Mouse (Mus musculus): ENCODE results near the gene Sema5a. TPM values are rescaled to one million over a fixed set of nuclear protein-coding genes. Genes with fewer than 3 reads are reported as not detected.

Sema5a gene
- total and polyA plus RNA-seq, 3 experiments = 0.17 to 0.27 (median 0.17) TPM

GRCm38 (mm10) chr15:32623037-32623739, 378.6 kb downstream of the Sema5a start:
- TF ChIP-seq SIN3A (IDR thresholded peaks at IDR 0.05; ENCODE audit: low read length) (no peak), ZMIZ1 (IDR thresholded peaks at IDR 0.05; ENCODE audit: low read depth, low read length) (no peak), PAX5 (IDR thresholded peaks at IDR 0.05; ENCODE audit: low read length) (no peak), MAX (IDR thresholded peaks at IDR 0.05; ENCODE audit: low read length) (no peak), ZKSCAN1 (IDR thresholded peaks at IDR 0.05; ENCODE audit: borderline replicate concordance, low read depth, low read length) (no peak), UBTF (IDR thresholded peaks at IDR 0.05; ENCODE audit: low read depth, low read length) (no peak), ETS1 (conservative IDR thresholded peaks at IDR 0.05; ENCODE audit: low read depth, low read length) (no peak), CTCF (conservative IDR thresholded peaks at IDR 0.05 in 1 of 2, IDR thresholded peaks at IDR 0.05 in 1 of 2; ENCODE audit: low read depth in 2 of 2, low read length in 2 of 2) (no peak), MXI1 (IDR thresholded peaks at IDR 0.05; ENCODE audit: low read depth, low read length) (no peak), TBP (conservative IDR thresholded peaks at IDR 0.05; ENCODE audit: low read depth, low read length) (no peak), POLR2AphosphoS2 (IDR thresholded peaks at IDR 0.05; ENCODE audit: low read depth, low read length) (no peak), MYC (IDR thresholded peaks at IDR 0.05; ENCODE audit: low read depth, low read length) (no peak), USF1 (IDR thresholded peaks at IDR 0.05; ENCODE audit: low read depth, low read length) (no peak), CHD2 (IDR thresholded peaks at IDR 0.05; ENCODE audit: low read length) (no peak), RAD21 (IDR thresholded peaks at IDR 0.05; ENCODE audit: low read depth, low read length) (no peak), CHD1 (IDR thresholded peaks at IDR 0.05; ENCODE audit: low read depth, low read length) (no peak), RCOR1 (conservative IDR thresholded peaks at IDR 0.05; ENCODE audit: low read depth, low read length) (no peak), ZNF384 (IDR thresholded peaks at IDR 0.05; ENCODE audit: low read depth, low read length) (no peak), NRF1 (IDR thresholded peaks at IDR 0.05; ENCODE audit: low read depth, low read length) (no peak)
- Histone ChIP-seq H3K27ac (ENCODE audit: insufficient read depth, low read depth) (no peak overlapping the region), H3K4me3 (replicated peaks in 1 of 3; ENCODE audit: low read depth in 2 of 3, low read length in 2 of 3, poor library complexity in 1 of 3) (no peak overlapping the region), H3K4me2 (ENCODE audit: insufficient read depth, low read depth, poor library complexity, severe bottlenecking) (no peak overlapping the region), H3K79me2 (replicated peaks; ENCODE audit: control insufficient read depth, extremely low read depth, insufficient read depth, poor library complexity, severe bottlenecking) (no peaks in the 10 kb centered on the region), H3K4me1 (ENCODE audit: control insufficient read depth in 1 of 2, insufficient read depth in 2 of 2) (peaks cover 0 to 12% of the 10 kb centered on the region in 2 experiments; a peak in 2 of 4 replicates), H3K9ac (ENCODE audit: insufficient read depth, low read depth) (no peak overlapping the region), H3K27me3 (replicated peaks) (no peaks in the 10 kb centered on the region), H3K36me3 (replicated peaks in 1 of 2; ENCODE audit: control insufficient read depth in 1 of 2, insufficient read depth in 1 of 2, low read length in 1 of 2) (no peaks in the 10 kb centered on the region), H3K9me3 (replicated peaks; ENCODE audit: low read length) (no peaks in the 10 kb centered on the region)
- no peak for DNase-seq (ENCODE audit: extremely low read depth)
- in situ Hi-C loops (cut with MboI; ENCODE audit: low pct_ligation_motif_present, low pct_unique_long_range_greater_than_20kb, low sequenced_read_pairs) (no loop called here), dilution Hi-C loops (cut with MboI; ENCODE audit: extremely low pct_ligation_motif_present, extremely low pct_unique_long_range_greater_than_20kb, low sequenced_read_pairs) (no loop called here)

- DNase-seq (ENCODE audit: extremely low read depth) = no peak
- Histone ChIP-seq H3K36me3 (replicated peaks in 1 of 2; ENCODE audit: control insufficient read depth in 1 of 2, insufficient read depth in 1 of 2, low read length in 1 of 2) (no peaks in the 10 kb centered on the region), H3K9me3 (replicated peaks; ENCODE audit: low read length) (no peaks in the 10 kb centered on the region), H3K4me2 (ENCODE audit: insufficient read depth, low read depth, poor library complexity, severe bottlenecking) (no peak overlapping the region), H3K27me3 (replicated peaks) (no peaks in the 10 kb centered on the region), H3K4me3 (replicated peaks in 1 of 3; ENCODE audit: low read depth in 2 of 3, low read length in 2 of 3, poor library complexity in 1 of 3) (no peak overlapping the region), H3K9ac (ENCODE audit: insufficient read depth, low read depth) (no peak overlapping the region), H3K4me1 (ENCODE audit: control insufficient read depth in 1 of 2, insufficient read depth in 2 of 2) (peaks cover 0 to 12% of the 10 kb centered on the region in 2 experiments; a peak in 2 of 4 replicates), H3K79me2 (replicated peaks; ENCODE audit: control insufficient read depth, extremely low read depth, insufficient read depth, poor library complexity, severe bottlenecking) (no peaks in the 10 kb centered on the region), H3K27ac (ENCODE audit: insufficient read depth, low read depth) (no peak overlapping the region)
- dilution Hi-C loops (cut with MboI; ENCODE audit: extremely low pct_ligation_motif_present, extremely low pct_unique_long_range_greater_than_20kb, low sequenced_read_pairs) (no loop called here), in situ Hi-C loops (cut with MboI; ENCODE audit: low pct_ligation_motif_present, low pct_unique_long_range_greater_than_20kb, low sequenced_read_pairs) (no loop called here)
- TF ChIP-seq ZNF384 (IDR thresholded peaks at IDR 0.05; ENCODE audit: low read depth, low read length) = no peak
- no peak for TF ChIP-seq E2F4 (IDR thresholded peaks at IDR 0.05; ENCODE audit: insufficient replicate concordance, low read depth, low read length)
These were observed 379.5 kb downstream of the Sema5a start for GRCm38 (mm10) chr15:32624106-32624505.

Data from CH12.LX (cell line).